8 mouse cellular contexts compared by ENCODE assay signal in genomic region chr19:45015518-45016281, GRCm38 (mm10). TPM values are rescaled to one million over a fixed set of nuclear protein-coding genes. Genes with fewer than 3 reads are reported as not detected.
A peak's percentile ranks its signal among the peaks of the same experiment; 100 is the strongest.
DNase-seq lines count a peak whose midpoint lies in the region; ATAC-seq and TF ChIP-seq lines count a peak whose summit lies in the region.

No protein-coding gene starts in this region.

- H3K9ac ChIP-seq in hindbrain, postnatal 0 days (replicated peaks; ENCODE audit: low read length): peak overlapping the region; percentile 37
- H3K9ac ChIP-seq in liver, embryonic 13.5 days: peak overlapping the region; percentile 71

- peak overlapping the region; percentile 83 for H3K4me2 ChIP-seq in hindbrain, postnatal 0 days (ENCODE audit: low read depth, low read length)
- H3K4me2 ChIP-seq in liver, embryonic 13.5 days: peak overlapping the region; percentile 93

- 1% methylated on average over 34 of the region's 34 CpGs for WGBS in hindbrain, postnatal 0 days
- under 1% methylated on average over 34 of the region's 34 CpGs for WGBS in liver, embryonic 13.5 days (ENCODE audit: insufficient replicate concordance)

- peak; percentile 50 for DNase-seq in left cerebral cortex, postnatal 36 days (ENCODE audit: low spot score in 2 of 2)
- no peak for DNase-seq in left cerebral cortex, adult 11 months (ENCODE audit: low spot score)
- DNase-seq in cerebellum, adult 8-10 months: peak; percentile 75
- DNase-seq in gastrocnemius, adult 8-10 months (ENCODE audit: low spot score in 2 of 2): peak; percentile 59 to 67
- DNase-seq in hindbrain, postnatal 0 days (ENCODE audit: low spot score): no peak
- DNase-seq in liver, embryonic 13.5 days: peak; percentile 64
- peak; percentile 54 for DNase-seq in neural tube, embryonic 10.5 days (ENCODE audit: extremely low spot score, low spot score)
- peak; percentile 85 for DNase-seq in thymus, postnatal 14 days

- peaks cover 10% of the 10 kb centered on the region; the same call in 1 of the 2 replicates for H3K36me3 ChIP-seq in hindbrain, postnatal 0 days (ENCODE audit: insufficient read depth, low read length)
- peaks cover 18% of the 10 kb centered on the region for H3K36me3 ChIP-seq in liver, embryonic 13.5 days

- TF ChIP-seq CTCF in hindbrain, postnatal 0 days (IDR thresholded peaks at IDR 0.05; ENCODE audit: low read depth): no peak

- ATAC-seq in hindbrain, postnatal 0 days: peak; percentile 14
- peak; percentile 50 for ATAC-seq in liver, embryonic 13.5 days (ENCODE audit: low read depth)

- no peaks in the 10 kb centered on the region; the same call in 1 of the 2 replicates for H3K27me3 ChIP-seq in hindbrain, postnatal 0 days (ENCODE audit: insufficient read depth, low read length)
- H3K27me3 ChIP-seq in liver, embryonic 13.5 days: peaks cover 12% of the 10 kb centered on the region; the same call in 1 of the 2 replicates

- H3K4me3 ChIP-seq in hindbrain, postnatal 0 days (ENCODE audit: low read length): peak overlapping the region; percentile 69
- H3K4me3 ChIP-seq in liver, embryonic 13.5 days (replicated peaks): peak overlapping the region; percentile 66

- intact Hi-C loops in left cerebral cortex, postnatal 36 days (cut with DNase I): loop anchor here (2.0 kb wide), 1 partner anchor 15 kb away; no protein-coding TSS in a partner anchor

- no peaks in the 10 kb centered on the region for H3K9me3 ChIP-seq in hindbrain, postnatal 0 days (ENCODE audit: low read length)
- H3K9me3 ChIP-seq in liver, embryonic 13.5 days (replicated peaks): no peaks in the 10 kb centered on the region

- peak overlapping the region; percentile 93 for H3K27ac ChIP-seq in hindbrain, postnatal 0 days
- H3K27ac ChIP-seq in liver, embryonic 13.5 days: peak overlapping the region; percentile 82

- H3K4me1 ChIP-seq in hindbrain, postnatal 0 days (ENCODE audit: insufficient read depth, low read length): peaks cover 31% of the 10 kb centered on the region
- peaks cover 72% of the 10 kb centered on the region for H3K4me1 ChIP-seq in liver, embryonic 13.5 days (replicated peaks)

RNA-seq across cellular contexts. Expression of gene Lzts2, which starts 1.5 kb away (rescaled TPM):
- 10 to 100 TPM; 36.2 to 36.3 TPM for total RNA-seq in left cerebral cortex, postnatal 36 days (2021)
- total RNA-seq in gastrocnemius, adult 8-10 months (2022): 10 to 100 TPM; 17.9 to 25.9 (median 20.5) TPM
- 44.1 and 44.7 TPM in 2 replicates for total RNA-seq in hindbrain, postnatal 0 days (2014; rRNA removed)
- 16.4 and 17.0 TPM in 2 replicates for polyA plus RNA-seq in hindbrain, postnatal 0 days (2015; fragmentation: Nextera tagmentation; extraction: Ambion mirVana)
- 6.9 and 8.3 TPM in 2 replicates for polyA plus RNA-seq in liver, embryonic 13.5 days (2015; fragmentation: Nextera tagmentation; extraction: Ambion mirVana)

RNA-seq across cellular contexts. Expression of gene Mrpl43, which starts 9.5 kb away (rescaled TPM):
- total RNA-seq in left cerebral cortex, postnatal 36 days (2021): 10 to 100 TPM; 36.1 to 47.5 TPM
- total RNA-seq in gastrocnemius, adult 8-10 months (2022): 10 to 100 TPM; 30.2 to 36.4 (median 34.1) TPM
- total RNA-seq in hindbrain, postnatal 0 days (2014; rRNA removed): 97.1 and 98.4 TPM in 2 replicates
- 109 and 115 TPM in 2 replicates for polyA plus RNA-seq in hindbrain, postnatal 0 days (2015; fragmentation: Nextera tagmentation; extraction: Ambion mirVana)
- 40.2 and 42.4 TPM in 2 replicates for polyA plus RNA-seq in liver, embryonic 13.5 days (2015; fragmentation: Nextera tagmentation; extraction: Ambion mirVana)

RNA-seq across cellular contexts. Expression of gene Twnk, which starts 10.2 kb away (rescaled TPM):
- 10 to 100 TPM; 12.3 to 14.0 TPM for total RNA-seq in left cerebral cortex, postnatal 36 days (2021)
- total RNA-seq in gastrocnemius, adult 8-10 months (2022): 10 to 100 TPM; 18.9 to 39.5 (median 21.9) TPM
- 7.5 and 8.6 TPM in 2 replicates for total RNA-seq in hindbrain, postnatal 0 days (2014; rRNA removed)
- polyA plus RNA-seq in hindbrain, postnatal 0 days (2015; fragmentation: Nextera tagmentation; extraction: Ambion mirVana): 8.2 and 8.5 TPM in 2 replicates
- polyA plus RNA-seq in liver, embryonic 13.5 days (2015; fragmentation: Nextera tagmentation; extraction: Ambion mirVana): 13.2 and 14.3 TPM in 2 replicates

RNA-seq across cellular contexts. Expression of gene Sema4g, which starts 26.8 kb away (rescaled TPM):
- total RNA-seq in left cerebral cortex, postnatal 36 days (2021): 10 to 100 TPM; 17.7 to 25.8 TPM
- under 1 TPM; 0.13 to 0.41 (median 0.21) TPM for total RNA-seq in gastrocnemius, adult 8-10 months (2022)
- 66.9 and 81.0 TPM in 2 replicates for total RNA-seq in hindbrain, postnatal 0 days (2014; rRNA removed)
- 14.2 and 15.7 TPM in 2 replicates for polyA plus RNA-seq in hindbrain, postnatal 0 days (2015; fragmentation: Nextera tagmentation; extraction: Ambion mirVana)
- polyA plus RNA-seq in liver, embryonic 13.5 days (2015; fragmentation: Nextera tagmentation; extraction: Ambion mirVana): 2.2 and 2.5 TPM in 2 replicates

RNA-seq across cellular contexts. Expression of gene Pdzd7, which starts 29.8 kb away (rescaled TPM):
- total RNA-seq in left cerebral cortex, postnatal 36 days (2021): 1 to 10 TPM; 3.3 to 5.8 TPM
- 1 to 10 TPM; 2.9 to 5.4 (median 4.1) TPM for total RNA-seq in gastrocnemius, adult 8-10 months (2022)
- 4.8 and 7.7 TPM in 2 replicates for total RNA-seq in hindbrain, postnatal 0 days (2014; rRNA removed)
- polyA plus RNA-seq in hindbrain, postnatal 0 days (2015; fragmentation: Nextera tagmentation; extraction: Ambion mirVana): 1.9 and 2.5 TPM in 2 replicates
- polyA plus RNA-seq in liver, embryonic 13.5 days (2015; fragmentation: Nextera tagmentation; extraction: Ambion mirVana): not detected in 2 replicates

Comparison
In these comparisons a context has a peak if more than half of its experiments do, and no peak if none do; other contexts are left out.
1. DNase-seq: peak in left cerebral cortex, postnatal 36 days (2 of 2), cerebellum, adult 8-10 months (single experiment), gastrocnemius, adult 8-10 months (2 of 2), liver, embryonic 13.5 days (single experiment), neural tube, embryonic 10.5 days (single experiment) and thymus, postnatal 14 days (single experiment); none in left cerebral cortex, adult 11 months (single experiment) and hindbrain, postnatal 0 days (single experiment).